Mouse (Mus musculus) G1E (cell line): ENCODE results near the gene Hnrnpl.

Experiments
- CTCF ChIP-seq: IDR thresholded peaks from 2 replicates; pipeline ENCODE4 v1.5.1; 2012; ENCODE audit warnings: low read depth, low read length, inconsistent platforms, mixed read lengths
- GATA1 ChIP-seq: IDR thresholded peaks from 2 replicates; pipeline ENCODE4 v1.6.1; 2012; ENCODE audit warnings: borderline replicate concordance, low read length, inconsistent platforms, mixed read lengths
- GATA2 ChIP-seq: IDR thresholded peaks from 2 replicates; pipeline ENCODE4 v1.6.1; 2012; ENCODE audit warnings: low read depth, low read length, inconsistent platforms, borderline replicate concordance

DNA sequence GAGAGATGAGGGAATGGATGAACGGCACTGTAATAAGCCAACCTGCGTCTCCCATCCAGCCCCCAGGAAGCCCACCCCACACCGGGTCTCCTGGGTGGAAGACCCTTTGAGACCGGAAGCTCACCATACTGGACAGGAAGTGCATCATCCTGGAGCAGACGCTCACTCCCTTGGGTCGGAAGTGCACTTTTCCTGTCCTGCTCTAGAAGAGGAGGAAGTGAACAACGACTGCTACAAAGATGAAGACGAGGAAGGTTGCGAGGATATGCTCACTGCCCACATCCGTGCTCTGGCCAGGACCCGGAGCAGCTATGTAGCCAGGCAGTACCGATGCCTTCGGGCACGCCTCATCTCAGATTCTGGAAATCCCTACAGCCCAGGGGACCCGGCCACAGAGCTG is 12.5 kb upstream of the Hnrnpl start:
- TF ChIP-seq CTCF (no peak), GATA2 (no peak), GATA1 (no peak)
